Mouse (Mus musculus) heart, embryonic 16.5 days (tissue): ENCODE results near the gene Pm20d2. TPM values are rescaled to one million over a fixed set of nuclear protein-coding genes. Genes with fewer than 3 reads are reported as not detected.
A peak's percentile ranks its signal among the peaks of the same experiment; 100 is the strongest.

Experiments used
- ATAC-seq: fragments of 200-750 bp; cut with Nextera tagmentation; replicated peaks from 2 replicates; pipeline ENCODE4 v1.8.0; 2017; ENCODE audit warnings: moderate number of reproducible peaks; ENCODE audit not compliant: insufficient read depth, low FRiP score; ENCODE audit errors: extremely low read depth
- H3K27ac ChIP-seq: fragments of 300-500 bp; sonication (generic); 2 replicates; pipeline ENCODE4 v1.5.1; 2014; ENCODE audit warnings: mild to moderate bottlenecking, low read length, control low read depth, moderate library complexity
- H3K27me3 ChIP-seq: fragments of 300-500 bp; sonication (generic); 2 replicates; pipeline ENCODE4 v1.6.1; 2014; ENCODE audit warnings: low read length, mixed read lengths; ENCODE audit not compliant: control insufficient read depth, insufficient read depth
- H3K36me3 ChIP-seq: fragments of 300-500 bp; sonication (generic); 2 replicates; pipeline ENCODE4 v1.6.1; 2014; ENCODE audit not compliant: control insufficient read depth, insufficient read depth
- H3K4me1 ChIP-seq: fragments of 300-500 bp; sonication (generic); 2 replicates; pipeline ENCODE4 v1.6.1; 2014; ENCODE audit warnings: low read length, mixed read lengths; ENCODE audit not compliant: control insufficient read depth, insufficient read depth
- H3K4me2 ChIP-seq: fragments of 300-500 bp; sonication (generic); 2 replicates; pipeline ENCODE4 v1.6.1; 2014; ENCODE audit warnings: low read depth, mild to moderate bottlenecking, control low read depth, low read length
- H3K4me3 ChIP-seq: fragments of 300-500 bp; sonication (generic); 2 replicates; pipeline ENCODE4 v1.5.1; 2014; ENCODE audit warnings: mild to moderate bottlenecking, control low read depth, low read length
- H3K9ac ChIP-seq: fragments of 300-500 bp; sonication (generic); 2 replicates; pipeline ENCODE4 v1.6.1; 2014; ENCODE audit warnings: low read length, control low read depth
- H3K9me3 ChIP-seq: fragments of 300-500 bp; sonication (generic); replicated peaks from 2 replicates; pipeline ENCODE4 v1.6.1; 2016; ENCODE audit warnings: low read length; ENCODE audit not compliant: control insufficient read depth
- WGBS: fragments of 180-500 bp; shearing (Covaris S2); extraction: QIAGEN DNeasy Blood & Tissue Kit; methylation state at CpG from one replicate; pipeline ENCODE4 v1.1.7; 2014; 5-methylcytosine and 5-hydroxymethylcytosine counted together
- polyA plus RNA-seq: library from polyadenylated mRNA; unstranded; fragments of >200 nt; fragmentation: Nextera tagmentation; extraction: Ambion mirVana; gene quantifications from 2 replicates; pipeline ENCODE4 v1.2.1, GENCODE M21; 2015

The Pm20d2 gene
- polyA plus RNA-seq, 1 experiment from 2014 or later: 2.9 TPM

DNA sequence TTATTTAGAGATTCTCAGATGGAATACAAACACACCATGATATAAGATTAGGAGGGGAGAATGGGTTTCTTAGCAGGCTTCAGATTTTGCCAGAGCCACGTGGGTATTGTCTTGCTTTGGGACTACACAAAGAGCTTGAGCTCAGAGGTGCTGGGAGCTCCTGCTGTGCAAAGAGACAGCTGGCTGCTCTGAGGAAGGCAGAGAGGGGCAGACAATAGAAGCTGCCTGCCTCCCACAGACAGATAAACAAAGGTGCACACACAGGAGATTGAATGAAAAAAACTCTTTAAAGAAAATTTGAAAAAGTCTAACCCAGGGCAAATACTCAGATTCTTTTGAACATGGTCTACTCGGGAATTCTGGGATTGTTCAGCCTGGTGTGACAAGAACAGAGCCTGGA, 8.6 kb upstream of the Pm20d2 start:
- 22% methylated on average over 2 of the region's 2 CpGs for WGBS
- no peak for ATAC-seq

DNA sequence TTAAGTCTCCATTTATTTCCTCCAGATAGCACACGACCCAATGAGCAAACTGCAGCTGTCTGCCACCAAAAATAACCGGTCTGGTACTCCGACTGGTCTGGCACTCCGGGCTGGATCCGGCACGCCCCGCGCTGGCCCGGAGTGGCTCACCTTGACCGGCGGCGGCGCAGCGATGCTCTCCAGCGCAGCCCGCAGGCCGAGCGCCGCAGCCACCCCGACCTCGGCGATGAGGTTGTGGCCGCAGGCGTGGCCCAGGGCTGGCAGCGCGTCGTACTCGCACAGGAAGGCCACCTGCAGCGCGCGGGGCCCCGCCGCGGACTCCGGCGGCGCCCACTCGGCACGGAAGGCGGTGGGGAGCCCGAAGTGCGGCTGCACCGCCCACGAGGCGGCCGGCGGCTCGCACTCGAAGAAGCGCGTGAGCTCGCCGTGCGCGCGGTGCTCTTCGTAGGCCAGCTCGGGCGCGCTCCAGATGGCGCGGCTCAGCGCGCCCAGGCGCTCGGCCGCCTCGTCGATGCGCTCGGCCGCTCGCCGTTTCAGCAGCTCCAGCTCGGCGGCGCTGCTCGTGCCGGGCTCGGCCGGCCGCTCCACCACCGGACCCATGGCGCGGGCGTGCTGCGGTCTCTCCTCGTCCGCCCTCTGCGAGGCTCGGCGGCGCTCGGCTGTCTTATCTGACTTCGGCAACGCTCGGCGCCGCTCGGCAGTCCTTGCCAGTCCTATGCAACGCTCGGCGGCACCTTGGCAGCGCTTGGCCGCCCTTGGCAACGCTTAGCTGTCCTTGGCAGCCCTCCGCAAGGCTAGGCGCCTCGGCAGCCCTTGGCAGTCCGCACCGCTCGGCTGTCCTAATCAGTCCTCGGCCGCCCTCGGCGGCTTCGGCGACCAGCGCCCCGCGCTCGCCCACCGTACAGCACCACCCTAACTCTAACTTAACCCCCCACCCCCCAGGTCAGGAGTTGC, 479 bp downstream of the Pm20d2 start:
- Histone ChIP-seq H3K27me3 (no peaks in the 10 kb centered on the region; the same call in 1 of the 2 replicates), H3K9me3 (no peaks in the 10 kb centered on the region), H3K4me1 (peaks cover 3% of the 10 kb centered on the region; the same call in 1 of the 2 replicates), H3K36me3 (no peaks in the 10 kb centered on the region), H3K9ac (peak overlapping the region; percentile 83), H3K4me2 (peak overlapping the region; percentile 87), H3K4me3 (peak overlapping the region; percentile 72), H3K27ac (peak overlapping the region; percentile 92)
- WGBS: under 1% methylated on average over 123 of the region's 123 CpGs
- ATAC-seq: peak; percentile 89

More for the DNA sequence above, 8.6 kb upstream of the Pm20d2 start:
- H3K9me3 ChIP-seq: peaks cover 5% of the 10 kb centered on the region; the same call in 1 of the 2 replicates
- no peak overlapping the region for H3K9ac ChIP-seq
- H3K27me3 ChIP-seq: no peaks in the 10 kb centered on the region
- H3K4me2 ChIP-seq: no peak overlapping the region
- H3K4me1 ChIP-seq: no peaks in the 10 kb centered on the region
- H3K4me3 ChIP-seq: no peak overlapping the region
- H3K27ac ChIP-seq: no peak overlapping the region
- H3K36me3 ChIP-seq: no peaks in the 10 kb centered on the region

DNA sequence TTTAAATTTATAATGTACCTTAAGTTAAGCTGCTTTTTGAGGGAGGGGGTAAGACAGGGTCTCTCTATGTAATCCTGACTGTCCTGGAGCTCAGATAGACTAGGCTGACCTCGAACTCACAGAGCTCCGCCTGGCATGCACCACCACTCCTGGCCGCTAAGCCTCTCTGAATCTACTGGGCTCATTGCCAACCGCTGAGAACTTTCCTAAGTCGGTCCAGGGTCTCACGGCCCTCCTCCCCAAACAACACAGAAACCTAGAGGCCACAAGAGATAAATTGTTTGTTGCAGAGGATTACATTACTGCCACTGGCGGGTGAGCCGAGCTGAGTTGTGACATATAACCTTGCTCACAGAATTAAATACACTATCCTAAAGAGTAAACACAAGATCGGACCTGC, 1.4 kb downstream of the Pm20d2 start:
- peak overlapping the region; percentile 51; the same call in 1 of the 2 replicates for H3K27ac ChIP-seq

DNA sequence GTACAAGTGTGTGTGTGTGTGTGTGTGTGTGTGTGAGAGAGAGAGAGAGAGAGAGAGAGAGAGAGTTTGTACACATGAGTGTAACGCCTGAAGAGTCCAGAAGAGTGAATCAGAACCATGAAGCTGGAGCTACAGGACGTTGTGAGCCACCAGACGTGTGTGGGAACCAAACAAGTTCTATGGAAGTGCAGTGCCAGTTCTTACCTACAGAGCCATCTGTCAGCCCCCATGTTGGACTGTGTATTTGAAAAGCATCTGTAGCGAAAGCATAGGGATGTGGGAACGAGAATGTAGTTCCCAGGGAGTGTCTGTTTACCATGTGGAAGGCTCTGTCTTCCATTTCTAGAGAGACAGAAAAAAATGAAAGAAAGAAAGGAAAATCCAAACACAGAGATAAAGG, 6.1 kb downstream of the Pm20d2 start:
- Histone ChIP-seq H3K4me3 (no peak overlapping the region), H3K9ac (no peak overlapping the region), H3K4me2 (no peak overlapping the region), H3K27me3 (no peaks in the 10 kb centered on the region; the same call in 1 of the 2 replicates), H3K36me3 (peaks cover 3% of the 10 kb centered on the region), H3K27ac (no peak overlapping the region), H3K4me1 (peaks cover 3% of the 10 kb centered on the region; the same call in 1 of the 2 replicates), H3K9me3 (no peaks in the 10 kb centered on the region)
- ATAC-seq: no peak
- 86% methylated on average over 5 of the region's 5 CpGs for WGBS

More for the DNA sequence above, 1.4 kb downstream of the Pm20d2 start:
- Histone ChIP-seq H3K27me3 (no peaks in the 10 kb centered on the region; the same call in 1 of the 2 replicates), H3K36me3 (no peaks in the 10 kb centered on the region; the same call in 1 of the 2 replicates), H3K4me1 (peaks cover 3% of the 10 kb centered on the region; the same call in 1 of the 2 replicates), H3K9ac (no peak overlapping the region), H3K4me3 (peak overlapping the region; percentile 72), H3K9me3 (no peaks in the 10 kb centered on the region), H3K4me2 (peak overlapping the region; percentile 87)
- ATAC-seq: no peak
- WGBS: 18% methylated on average over 9 of the region's 9 CpGs

DNA sequence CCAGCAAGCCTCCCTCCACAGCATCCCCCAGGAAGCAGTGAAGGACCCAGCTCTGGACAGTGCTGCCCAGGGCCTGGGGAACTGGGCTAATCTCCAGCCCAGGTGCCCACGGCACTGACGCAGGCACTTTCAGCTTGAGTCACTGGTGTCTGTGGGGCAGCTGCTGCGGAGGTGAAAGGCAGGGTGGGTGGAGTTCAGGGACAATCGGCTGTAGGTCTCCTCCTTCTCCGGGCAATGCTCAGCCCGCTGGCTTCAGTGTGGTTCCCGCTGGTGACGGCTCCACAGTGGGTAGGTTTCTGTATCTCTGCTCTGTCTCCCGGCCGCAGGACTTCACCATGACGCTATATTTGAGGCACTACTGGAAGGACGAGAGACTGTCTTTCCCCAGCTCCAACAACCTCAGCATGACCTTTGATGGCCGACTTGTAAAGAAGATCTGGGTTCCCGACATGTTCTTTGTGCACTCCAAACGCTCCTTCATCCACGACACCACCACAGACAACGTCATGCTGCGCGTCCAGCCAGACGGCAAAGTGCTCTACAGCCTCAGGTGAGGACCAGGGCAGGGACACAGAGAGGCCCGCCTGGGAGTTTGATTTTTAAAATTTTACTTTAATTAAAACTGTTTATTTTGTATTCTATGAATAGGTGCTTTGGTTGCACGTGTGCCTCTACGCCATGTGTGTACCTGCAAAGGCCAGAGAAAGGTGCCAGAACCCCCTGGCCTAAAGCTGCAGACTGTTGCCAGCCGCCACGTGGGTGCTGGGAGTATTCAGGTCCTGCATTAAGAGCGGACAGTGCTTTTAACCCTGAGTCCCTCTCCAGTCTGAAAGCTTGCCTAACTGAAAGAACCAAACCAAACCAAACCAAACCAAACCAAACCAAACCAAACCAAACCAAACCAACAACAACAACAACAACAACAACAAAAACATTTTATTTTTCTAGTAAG, 37.2 kb downstream of the Pm20d2 start:
- Histone ChIP-seq H3K9ac (no peak overlapping the region), H3K4me2 (no peak overlapping the region), H3K9me3 (no peaks in the 10 kb centered on the region), H3K27ac (no peak overlapping the region), H3K4me1 (no peaks in the 10 kb centered on the region; the same call in 1 of the 2 replicates), H3K36me3 (no peaks in the 10 kb centered on the region), H3K27me3 (no peaks in the 10 kb centered on the region), H3K4me3 (no peak overlapping the region)
- no peak for ATAC-seq
- 83% methylated on average over 26 of the region's 26 CpGs for WGBS

DNA sequence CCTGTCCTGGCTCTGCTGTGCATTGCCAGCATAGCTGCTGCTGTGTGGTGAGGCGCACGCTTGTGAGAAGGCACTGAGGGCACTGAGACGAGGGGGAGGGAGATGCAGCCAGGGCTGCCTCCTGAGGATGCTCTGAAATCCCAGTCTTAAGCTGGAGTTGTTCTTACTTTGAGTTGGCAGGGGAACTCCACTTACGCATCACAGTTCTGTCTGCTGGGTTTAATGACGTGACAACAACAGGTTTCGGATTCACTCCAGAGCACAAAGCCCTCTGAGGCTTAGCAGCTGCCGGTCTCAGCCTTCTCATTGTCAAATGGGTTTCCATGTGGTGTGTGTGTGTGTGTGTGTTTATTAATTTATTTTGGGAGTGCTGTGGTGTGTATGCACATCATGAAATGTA, 40.4 kb downstream of the Pm20d2 start:
- ATAC-seq: no peak
- WGBS: 69% methylated on average over 7 of the region's 7 CpGs
- H3K27me3 ChIP-seq: peaks cover 5% of the 10 kb centered on the region; the same call in 1 of the 2 replicates
- no peaks in the 10 kb centered on the region for H3K36me3 ChIP-seq
- no peak overlapping the region for H3K27ac ChIP-seq
- H3K9me3 ChIP-seq: no peaks in the 10 kb centered on the region
- no peak overlapping the region for H3K4me3 ChIP-seq
- no peak overlapping the region for H3K4me2 ChIP-seq
- no peak overlapping the region for H3K9ac ChIP-seq
- no peaks in the 10 kb centered on the region; the same call in 1 of the 2 replicates for H3K4me1 ChIP-seq

DNA sequence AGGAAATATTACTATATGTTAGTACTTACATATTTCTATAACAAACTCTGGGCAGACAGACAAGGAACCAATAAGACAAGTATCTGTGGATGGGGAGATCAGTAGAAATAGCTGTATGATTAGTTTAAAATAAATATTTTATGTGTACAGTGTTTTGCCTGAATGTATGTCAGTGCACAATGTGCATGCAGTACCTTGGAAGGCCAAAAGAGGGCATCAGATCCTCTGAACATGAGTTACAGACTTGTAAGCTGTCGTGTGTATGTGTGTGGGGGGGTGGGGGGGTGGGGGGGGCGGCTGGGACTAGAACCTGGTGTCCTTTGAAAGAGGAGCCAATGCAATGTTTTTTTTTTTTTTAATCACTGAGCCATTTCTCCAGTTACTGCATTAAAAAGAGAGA, 41.7 kb downstream of the Pm20d2 start:
- Histone ChIP-seq H3K27me3 (peaks cover 5% of the 10 kb centered on the region; the same call in 1 of the 2 replicates), H3K36me3 (no peaks in the 10 kb centered on the region), H3K9me3 (no peaks in the 10 kb centered on the region), H3K4me1 (no peaks in the 10 kb centered on the region; the same call in 1 of the 2 replicates), H3K4me3 (no peak overlapping the region), H3K9ac (no peak overlapping the region), H3K4me2 (no peak overlapping the region), H3K27ac (no peak overlapping the region)
- WGBS: 6% methylated on average over 2 of the region's 2 CpGs
- ATAC-seq: no peak

DNA sequence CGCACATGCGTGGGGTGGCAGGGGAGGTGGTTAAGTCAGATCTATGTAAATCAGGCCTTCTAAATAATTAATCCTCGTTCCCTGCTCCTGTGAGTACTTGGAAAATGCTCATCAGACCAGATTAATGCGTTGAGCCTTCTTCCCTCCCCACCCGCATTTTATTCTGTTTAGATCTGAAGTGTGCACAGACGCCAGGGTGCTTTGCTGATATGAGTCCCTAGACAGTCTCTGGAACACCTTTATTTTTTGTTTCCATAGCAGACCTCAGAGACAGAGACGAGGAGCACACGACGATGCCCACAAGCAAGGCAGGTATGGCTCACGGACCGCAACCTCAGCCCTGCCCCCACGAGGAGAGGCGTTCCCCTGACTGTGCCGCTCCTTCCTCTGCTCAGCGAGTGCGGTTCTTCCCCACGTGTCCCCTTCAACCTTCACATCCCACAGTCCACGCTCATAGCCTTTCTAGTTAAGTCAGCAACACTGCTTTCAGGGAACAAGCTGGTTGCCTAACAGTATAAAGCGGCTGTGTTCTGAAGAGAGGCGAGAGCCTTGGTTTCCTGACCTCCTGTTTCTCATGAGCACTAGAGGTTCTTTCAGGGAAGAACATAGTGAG, 42.8 kb downstream of the Pm20d2 start:
- Histone ChIP-seq H3K4me2 (peak overlapping the region; percentile 52), H3K4me3 (peak overlapping the region; percentile 8; the same call in 1 of the 2 replicates), H3K36me3 (no peaks in the 10 kb centered on the region), H3K27ac (no peak overlapping the region), H3K4me1 (no peaks in the 10 kb centered on the region; the same call in 1 of the 2 replicates), H3K9me3 (no peaks in the 10 kb centered on the region; the same call in 1 of the 2 replicates), H3K27me3 (peaks cover 5% of the 10 kb centered on the region; the same call in 1 of the 2 replicates), H3K9ac (no peak overlapping the region)
- ATAC-seq: no peak
- whole genome bisulfite sequencing: 30% methylated on average over 20 of the region's 20 CpGs
